Mouse (Mus musculus) E14TG2a.4 (cell line): ENCODE data around the gene Nos1.

Experiments used
- H3K27me3 ChIP-seq: 2 replicates; pipeline ENCODE4 v1.6.1; 2014; ENCODE audit warnings: low read length, control low read depth; ENCODE audit not compliant: insufficient read depth
- H3K36me3 ChIP-seq: 2 replicates; pipeline ENCODE4 v1.6.1; 2014; ENCODE audit warnings: low read length, control low read depth; ENCODE audit not compliant: insufficient read depth
- H3K4me1 ChIP-seq: replicated peaks from 2 replicates; pipeline ENCODE4 v1.6.1; 2014; ENCODE audit warnings: low read depth, low read length, control low read depth
- H3K4me3 ChIP-seq: replicated peaks from 2 replicates; pipeline ENCODE4 v1.5.1; 2014; ENCODE audit warnings: mild to moderate bottlenecking, low read length
- H3K9me3 ChIP-seq: 2 replicates; pipeline ENCODE4 v1.6.1; 2014; ENCODE audit warnings: low read length, control low read depth
- CTCF ChIP-seq: conservative IDR thresholded peaks from 2 replicates; pipeline ENCODE4 v1.5.1; 2014; ENCODE audit warnings: low read length
- NANOG ChIP-seq: IDR thresholded peaks from 2 replicates; pipeline ENCODE4 v1.6.1; 2014; ENCODE audit warnings: borderline replicate concordance, low read length, mixed read lengths
- POU5F1 ChIP-seq: IDR thresholded peaks from 2 replicates; pipeline ENCODE4 v1.6.1; 2014; ENCODE audit warnings: low read length, borderline replicate concordance

Gene Nos1

DNA sequence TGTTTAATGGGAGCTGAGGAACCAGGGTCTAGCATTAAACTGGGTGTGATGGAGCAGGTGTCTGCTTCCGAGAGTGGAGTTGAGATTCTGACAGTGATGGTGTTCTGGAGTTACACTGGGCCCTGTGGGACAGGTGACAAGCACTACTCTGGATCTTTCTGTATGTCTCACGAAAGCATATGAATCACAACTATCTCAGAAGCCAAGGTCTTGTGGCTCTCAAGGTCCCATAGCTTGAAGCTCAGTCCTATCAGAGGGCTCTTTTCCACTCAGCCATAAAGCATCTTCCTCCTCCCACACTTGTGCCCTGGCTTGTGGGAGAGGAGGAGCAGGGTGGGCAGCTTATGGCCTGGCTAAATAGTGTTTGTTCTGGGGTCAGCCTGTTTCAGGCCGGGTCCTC, 210.1 kb downstream of the Nos1 start:
- Histone ChIP-seq H3K9me3 (no peaks in the 10 kb centered on the region), H3K4me3 (no peak overlapping the region), H3K4me1 (peaks cover 7% of the 10 kb centered on the region), H3K36me3 (peaks cover 98% of the 10 kb centered on the region), H3K27me3 (no peaks in the 10 kb centered on the region)
- TF ChIP-seq NANOG (no peak), POU5F1 (no peak), CTCF (no peak)

DNA sequence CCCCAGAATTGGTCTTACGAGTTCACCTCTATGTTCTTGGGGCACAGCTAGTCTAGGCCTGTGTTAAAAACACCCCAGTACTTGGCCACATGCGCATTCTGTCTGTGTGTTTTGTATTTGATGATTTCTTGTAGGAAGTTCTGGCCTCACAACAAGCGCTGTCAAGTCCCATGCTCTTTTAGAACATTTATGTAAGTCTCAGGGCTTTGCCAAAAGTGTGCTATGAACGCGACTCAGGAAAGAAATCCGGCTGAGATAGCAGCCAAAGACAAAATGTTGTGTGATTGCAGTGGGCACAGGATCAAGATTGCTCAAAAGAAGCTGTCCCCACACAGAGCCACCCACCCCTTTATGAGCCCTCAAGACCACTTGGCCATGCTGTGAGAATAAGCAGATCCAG, 212.7 kb downstream of the Nos1 start:
- H3K9me3 ChIP-seq: no peaks in the 10 kb centered on the region
- H3K4me3 ChIP-seq: no peak overlapping the region
- no peak for TF ChIP-seq CTCF
- no peaks in the 10 kb centered on the region for H3K27me3 ChIP-seq
- H3K4me1 ChIP-seq: peaks cover 16% of the 10 kb centered on the region
- H3K36me3 ChIP-seq: peaks cover 95% of the 10 kb centered on the region

DNA sequence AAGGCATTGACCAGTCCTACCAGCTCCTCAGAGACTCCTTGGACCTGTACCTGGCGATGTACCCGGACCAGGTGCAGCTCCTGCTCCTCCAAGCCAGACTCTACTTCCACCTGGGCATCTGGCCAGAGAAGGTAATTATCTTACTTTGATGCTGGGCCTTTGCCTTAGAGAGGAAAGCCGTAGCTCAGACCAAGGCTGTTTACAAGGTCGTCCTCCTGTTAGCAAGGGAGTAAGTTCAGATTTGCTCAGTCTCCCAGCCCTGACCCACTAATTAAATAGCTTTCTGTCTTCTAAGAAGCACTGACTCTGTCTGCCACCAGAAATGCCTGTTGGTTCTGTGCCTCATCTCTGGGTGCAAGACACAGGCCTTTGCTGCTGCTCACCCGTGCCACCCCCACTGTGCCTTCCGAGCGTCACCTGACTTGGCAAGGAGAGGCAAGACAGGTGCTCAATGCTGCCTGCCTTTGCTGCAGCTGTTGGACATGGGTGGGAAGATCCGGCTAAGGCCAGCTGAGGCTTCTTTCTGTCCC, 214.6 kb downstream of the Nos1 start:
- Histone ChIP-seq H3K4me3 (no peak overlapping the region), H3K27me3 (no peaks in the 10 kb centered on the region), H3K4me1 (peaks cover 25% of the 10 kb centered on the region), H3K9me3 (no peaks in the 10 kb centered on the region), H3K36me3 (peaks cover 95% of the 10 kb centered on the region)
- TF ChIP-seq NANOG: no peak
- TF ChIP-seq CTCF: no peak
- TF ChIP-seq POU5F1: no peak

DNA sequence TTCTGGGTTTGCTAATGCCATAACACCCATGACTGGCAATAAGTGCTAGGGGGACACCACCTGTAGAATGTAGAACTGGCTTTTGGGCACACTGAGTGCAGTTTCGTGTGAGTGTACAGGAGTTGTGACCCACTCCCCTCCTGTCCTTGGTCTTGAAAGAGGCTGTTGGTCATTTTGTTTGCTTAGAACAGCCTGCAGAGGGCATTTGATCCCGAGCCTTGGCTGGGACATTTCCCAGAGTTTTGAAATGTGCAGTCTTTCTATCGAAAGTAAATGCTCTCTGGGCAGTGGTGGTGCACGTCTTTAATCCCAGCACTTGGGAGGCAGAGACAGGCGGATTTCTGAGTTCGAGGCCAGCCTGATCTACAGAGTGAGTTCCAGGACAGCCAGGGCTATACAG, 215.1 kb downstream of the Nos1 start:
- peaks cover 95% of the 10 kb centered on the region for H3K36me3 ChIP-seq
- no peak for TF ChIP-seq NANOG
- TF ChIP-seq CTCF: no peak
- no peak for TF ChIP-seq POU5F1
- H3K9me3 ChIP-seq: no peaks in the 10 kb centered on the region
- no peaks in the 10 kb centered on the region for H3K27me3 ChIP-seq
- H3K4me3 ChIP-seq: no peak overlapping the region
- H3K4me1 ChIP-seq: peaks cover 25% of the 10 kb centered on the region

DNA sequence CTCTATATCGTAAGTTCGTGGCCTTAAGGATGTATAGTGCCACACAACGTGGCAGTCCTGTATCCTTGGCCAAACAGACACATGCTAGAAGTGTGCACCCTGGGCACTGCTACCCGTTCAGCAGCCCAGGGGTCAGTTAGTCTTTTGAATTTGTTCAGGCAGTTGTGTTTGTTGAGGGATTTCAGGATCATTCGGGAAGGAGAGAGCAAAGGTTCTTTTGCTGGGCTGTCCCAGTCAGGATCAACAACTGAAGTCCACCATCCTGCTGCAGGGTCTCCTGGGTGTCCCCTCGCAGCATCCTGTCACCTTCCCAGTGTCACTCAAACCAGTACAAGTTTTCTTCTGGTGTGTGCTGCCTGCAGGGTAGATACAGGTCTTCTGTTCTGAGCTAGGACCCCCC, 215.7 kb downstream of the Nos1 start:
- Histone ChIP-seq H3K9me3 (no peaks in the 10 kb centered on the region), H3K4me1 (peaks cover 25% of the 10 kb centered on the region), H3K4me3 (no peak overlapping the region), H3K36me3 (peaks cover 95% of the 10 kb centered on the region), H3K27me3 (no peaks in the 10 kb centered on the region)
- TF ChIP-seq POU5F1 (no peak), CTCF (no peak), NANOG (no peak)

- Histone ChIP-seq H3K36me3 (peaks cover 95% of the 10 kb centered on the region), H3K4me1 (peaks cover 28% of the 10 kb centered on the region), H3K4me3 (no peak overlapping the region), H3K9me3 (no peaks in the 10 kb centered on the region), H3K27me3 (no peaks in the 10 kb centered on the region)
- TF ChIP-seq NANOG (no peak), CTCF (no peak), POU5F1 (no peak)
These were observed 216.7 kb downstream of the Nos1 start for GRCm38 (mm10) chr5:117997434-117997970.

DNA sequence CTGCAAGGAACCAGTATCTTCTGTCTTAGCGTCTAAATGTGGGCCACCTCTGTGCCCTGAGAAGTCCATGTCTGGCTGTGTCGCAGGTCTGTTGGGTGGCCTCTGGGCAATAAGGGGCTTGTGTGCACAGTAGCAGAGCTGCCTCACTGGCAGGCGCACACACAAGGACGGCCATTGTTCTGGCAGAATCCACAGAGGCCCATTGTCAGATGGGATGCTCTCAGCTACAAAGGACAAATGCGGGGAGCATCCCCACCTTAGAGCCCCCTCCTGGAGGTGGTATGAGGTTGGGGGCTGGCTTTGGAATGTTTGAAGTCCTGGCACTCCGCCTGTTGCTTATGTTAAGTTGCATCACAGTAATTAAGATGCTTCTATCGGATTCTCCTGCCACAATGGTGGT, 218.2 kb downstream of the Nos1 start:
- peaks cover 96% of the 10 kb centered on the region for H3K36me3 ChIP-seq
- no peak overlapping the region for H3K4me3 ChIP-seq
- no peaks in the 10 kb centered on the region for H3K27me3 ChIP-seq
- H3K9me3 ChIP-seq: no peaks in the 10 kb centered on the region
- TF ChIP-seq NANOG (no peak), CTCF (no peak), POU5F1 (no peak)
- peaks cover 29% of the 10 kb centered on the region for H3K4me1 ChIP-seq

- peaks cover 32% of the 10 kb centered on the region for H3K4me1 ChIP-seq
- TF ChIP-seq POU5F1: no peak
- TF ChIP-seq CTCF: no peak
- no peak for TF ChIP-seq NANOG
- no peaks in the 10 kb centered on the region for H3K27me3 ChIP-seq
- H3K36me3 ChIP-seq: peaks cover 91% of the 10 kb centered on the region
- H3K9me3 ChIP-seq: no peaks in the 10 kb centered on the region
- no peak overlapping the region for H3K4me3 ChIP-seq
These were observed 218.8 kb downstream of the Nos1 start for GRCm38 (mm10) chr5:117999584-117999983.

- Histone ChIP-seq H3K9me3 (no peaks in the 10 kb centered on the region), H3K27me3 (no peaks in the 10 kb centered on the region), H3K4me1 (peaks cover 40% of the 10 kb centered on the region), H3K4me3 (no peak overlapping the region), H3K36me3 (peaks cover 83% of the 10 kb centered on the region)
- no peak for TF ChIP-seq NANOG
- TF ChIP-seq CTCF: peak; percentile 97
These were observed 221.2 kb downstream of the Nos1 start for GRCm38 (mm10) chr5:118002059-118002458.
